Mouse (Mus musculus) 3134 (cell line): ENCODE results near the gene Gsdmc4.
"Not testable (repeated sequence)": the region's sequence is repeated elsewhere in the genome, so short reads cannot be mapped to it uniquely, and the experiment has no call there.

Source experiments
- DNase-seq: peaks from one replicate; pipeline ENCODE4 v3.0.0-alpha.2; 2011; ENCODE audit warnings: low spot score; ENCODE audit not compliant: insufficient read length; ENCODE audit errors: extremely low read depth

Gene Gsdmc4

GRCm38 (mm10) chr15:63912197-63912596 is at the start of gene Gsdmc4:
TSS of gene Gsdmc4 (minus strand) at chr15:63912297.
- not testable (repeated sequence) for DNase-seq

- no peak for DNase-seq
These were observed 48.4 kb upstream of the Gsdmc4 start for GRCm38 (mm10) chr15:63960542-63960941.

- no peak for DNase-seq
These were observed 45.5 kb upstream of the Gsdmc4 start for GRCm38 (mm10) chr15:63957553-63957952.

GRCm38 (mm10) chr15:63953256-63953655 is 41.2 kb upstream of the Gsdmc4 start:
- no peak for DNase-seq

- no peak for DNase-seq
These were observed 29.1 kb upstream of the Gsdmc4 start for GRCm38 (mm10) chr15:63941221-63941620.

GRCm38 (mm10) chr15:63932656-63933055 is 20.6 kb upstream of the Gsdmc4 start:
- no peak for DNase-seq

- no peak for DNase-seq
These were observed 19.3 kb upstream of the Gsdmc4 start for GRCm38 (mm10) chr15:63931404-63931803.

- DNase-seq: no peak
These were observed 18.3 kb upstream of the Gsdmc4 start for GRCm38 (mm10) chr15:63930107-63931041.

- no peak for DNase-seq
These were observed 14.1 kb upstream of the Gsdmc4 start for GRCm38 (mm10) chr15:63926201-63926600.

- no peak for DNase-seq
These were observed 12.4 kb upstream of the Gsdmc4 start for GRCm38 (mm10) chr15:63924484-63924883.

- not testable (repeated sequence) for DNase-seq
These were observed 9.5 kb upstream of the Gsdmc4 start for GRCm38 (mm10) chr15:63921618-63922017.

- not testable (repeated sequence) for DNase-seq
These were observed 7.6 kb upstream of the Gsdmc4 start for GRCm38 (mm10) chr15:63919728-63920127.

- DNase-seq: not testable (repeated sequence)
These were observed 4.5 kb upstream of the Gsdmc4 start for GRCm38 (mm10) chr15:63916584-63916983.

- not testable (repeated sequence) for DNase-seq
These were observed 2.2 kb downstream of the Gsdmc4 start for GRCm38 (mm10) chr15:63909896-63910295.

- peak; percentile 21 for DNase-seq
These were observed 16.3 kb downstream of the Gsdmc4 start for GRCm38 (mm10) chr15:63895560-63896353.

GRCm38 (mm10) chr15:63888440-63888839 is 23.7 kb downstream of the Gsdmc4 start:
- not testable (repeated sequence) for DNase-seq

- not testable (repeated sequence) for DNase-seq
These were observed 24.1 kb downstream of the Gsdmc4 start for GRCm38 (mm10) chr15:63887949-63888348.

- DNase-seq: not testable (repeated sequence)
These were observed 33.6 kb downstream of the Gsdmc4 start, which contains the start of gene Gsdmc3 for GRCm38 (mm10) chr15:63878458-63878857. TSS of gene Gsdmc3 (minus strand) at chr15:63878558.

GRCm38 (mm10) chr15:63876160-63876559 is 35.9 kb downstream of the Gsdmc4 start:
- DNase-seq: not testable (repeated sequence)

GRCm38 (mm10) chr15:63861965-63862364 is 50.1 kb downstream of the Gsdmc4 start:
- not testable (repeated sequence) for DNase-seq
